Mouse (Mus musculus): ENCODE results near the gene Scamp5.

DNA sequence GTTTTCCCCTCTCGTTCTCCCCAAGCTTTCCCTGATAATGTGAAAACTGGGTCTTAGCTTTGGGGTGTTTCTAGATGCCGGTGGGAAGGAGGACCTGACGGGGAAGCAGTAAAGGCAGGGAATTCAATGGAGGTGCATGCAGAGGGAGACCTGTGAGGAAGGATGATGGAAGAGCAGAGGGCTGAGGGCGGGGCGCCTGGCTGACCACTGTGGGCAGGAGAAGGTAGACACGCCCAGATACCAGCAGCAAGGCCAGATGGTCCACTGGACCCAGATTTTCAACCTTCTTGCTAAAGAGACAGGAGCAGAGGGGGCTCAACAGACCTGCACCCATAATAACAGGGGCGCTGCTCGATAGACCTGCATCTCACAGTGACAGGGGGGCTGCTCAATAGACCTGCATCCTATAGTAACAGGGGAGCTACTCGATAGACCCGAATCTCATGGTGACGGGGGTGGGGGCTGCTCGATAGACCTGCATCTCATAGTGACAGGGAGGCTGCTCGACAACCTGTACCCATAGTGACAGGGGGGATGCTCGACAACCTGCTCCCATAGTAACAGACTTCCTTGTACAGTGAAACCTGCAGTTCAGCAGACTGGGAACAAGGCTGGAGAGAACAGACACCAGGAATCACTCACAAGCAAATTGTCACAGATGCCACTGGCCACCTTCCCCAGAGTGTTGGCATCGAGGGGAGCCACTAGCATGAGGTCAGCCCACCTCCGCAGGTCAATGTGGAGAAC, 48.2 kb downstream of the Scamp5 start:
- no peak for TF ChIP-seq CTCF (IDR thresholded peaks at IDR 0.05; ENCODE audit: control insufficient read depth, insufficient read depth, insufficient replicate concordance, low read depth, low read length)
- no peak for TF ChIP-seq POLR2A (IDR thresholded peaks at IDR 0.05; ENCODE audit: control insufficient read depth, low read depth, low read length)
